Mouse (Mus musculus) central nervous system, embryonic 14 days (tissue): Measurements from ENCODE around the gene Mrpl51. TPM values are rescaled to one million over a fixed set of nuclear protein-coding genes. Genes with fewer than 3 reads are reported as not detected.

Experiments
- polyA plus RNA-seq: library from polyadenylated mRNA; depleted of rRNA; stranded (reverse); fragments of >200 nt; gene quantifications from 2 replicates; pipeline ENCODE4 v1.2.3, GENCODE M21; 2012; rRNA removed

Mrpl51 gene
- polyA plus RNA-seq, result 67.8 and 68.4 TPM in 2 replicates

DNA sequence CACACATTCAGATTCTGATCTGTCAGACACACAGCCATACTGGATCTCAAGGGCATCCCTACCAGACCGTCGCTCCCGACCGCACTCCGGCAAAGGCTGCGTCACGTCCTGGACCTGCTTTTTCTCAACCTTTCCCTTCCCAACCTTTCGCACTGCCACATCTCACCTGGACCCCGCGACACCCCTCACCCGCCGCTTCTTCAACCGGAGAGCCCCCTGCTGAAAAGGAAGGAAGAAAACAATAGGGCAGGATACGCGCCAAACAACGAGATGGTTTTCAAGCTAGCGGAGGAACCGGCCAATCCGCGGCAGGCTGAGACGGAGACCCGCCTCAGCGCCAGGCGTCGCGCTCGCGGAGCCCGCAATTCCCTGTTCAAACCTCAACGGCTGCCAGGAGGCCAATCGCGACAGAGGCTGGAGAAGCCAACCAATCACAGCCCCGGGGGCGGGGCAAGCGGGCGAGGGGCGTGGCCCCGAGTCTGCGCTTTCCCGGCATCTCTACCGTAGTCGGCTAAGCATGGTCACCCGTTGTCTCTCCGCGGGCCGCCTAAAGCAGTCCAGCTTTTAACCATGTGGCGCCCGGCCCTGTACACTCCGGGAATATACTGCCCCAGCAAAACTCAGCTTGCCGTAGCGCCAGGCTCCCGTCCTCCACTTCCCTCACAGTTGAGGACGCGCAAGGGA, at the start of gene Mrpl51, which contains the start of gene Ncapd2:
Gene Mrpl51 (plus strand): TSS at position 470 of the 684 bp plus-strand sequence.
Gene Ncapd2 (minus strand): TSS at position 370 of the 684 bp plus-strand sequence.

DNA sequence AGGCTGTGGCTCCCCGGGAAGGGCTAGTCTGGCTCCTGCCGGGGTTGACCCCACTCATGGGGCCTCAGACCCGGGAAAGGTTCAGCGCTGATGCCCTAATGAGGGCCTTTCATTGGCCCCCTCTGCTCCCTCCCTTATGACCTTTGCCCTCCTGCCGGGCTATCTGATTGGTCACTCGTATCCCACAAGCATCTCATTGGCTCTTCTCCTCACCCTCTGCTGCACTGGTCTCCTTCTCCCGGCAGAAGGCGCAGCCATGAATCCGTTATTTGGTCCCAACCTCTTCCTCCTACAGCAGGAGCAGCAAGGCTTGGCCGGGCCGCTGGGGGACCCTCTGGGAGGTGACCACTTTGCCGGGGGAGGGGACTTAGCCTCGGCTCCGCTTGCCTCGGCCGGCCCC, 46.6 kb upstream of the Mrpl51 start, which contains the start of gene Iffo1:
Gene Iffo1 (plus strand): TSS at position 241 of the 400 bp plus-strand sequence.

DNA sequence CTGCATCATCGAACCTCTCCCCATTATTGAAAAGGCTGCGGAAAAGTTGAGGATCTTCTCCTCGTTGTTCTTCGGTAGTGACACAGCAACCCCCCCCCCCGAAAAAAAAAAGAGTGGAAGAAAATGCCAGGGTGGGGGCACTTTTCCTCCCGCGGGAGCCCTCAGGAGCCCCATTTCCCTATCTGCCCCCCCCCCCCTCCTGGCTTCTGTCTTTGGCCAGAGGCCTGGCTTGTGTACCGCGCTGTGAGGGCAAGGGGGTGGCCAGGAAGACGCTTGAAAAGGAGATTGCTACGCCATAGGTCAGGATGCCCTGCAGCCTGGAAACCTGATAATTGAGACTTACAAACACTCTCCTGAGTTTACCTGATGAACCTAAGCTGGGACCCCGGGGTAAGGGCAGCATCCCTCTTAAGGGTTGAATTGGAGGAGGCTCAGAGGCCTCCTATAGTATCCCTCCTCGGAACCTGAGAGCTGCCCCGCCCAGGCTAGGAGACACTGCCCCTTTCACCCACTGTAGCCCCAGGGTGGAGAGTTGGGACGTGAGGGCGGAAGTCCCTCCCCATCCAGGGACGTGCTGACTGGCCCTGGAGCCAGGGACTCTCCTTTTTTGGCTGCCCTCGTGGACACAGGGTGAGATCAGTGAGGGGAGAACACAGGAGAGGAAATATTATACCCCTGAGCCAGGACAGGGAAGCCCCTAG, 25.4 kb upstream of the Mrpl51 start, which contains the start of gene Gapdh:
Gene Gapdh (minus strand): TSS at position 417 of the 701 bp plus-strand sequence.

DNA sequence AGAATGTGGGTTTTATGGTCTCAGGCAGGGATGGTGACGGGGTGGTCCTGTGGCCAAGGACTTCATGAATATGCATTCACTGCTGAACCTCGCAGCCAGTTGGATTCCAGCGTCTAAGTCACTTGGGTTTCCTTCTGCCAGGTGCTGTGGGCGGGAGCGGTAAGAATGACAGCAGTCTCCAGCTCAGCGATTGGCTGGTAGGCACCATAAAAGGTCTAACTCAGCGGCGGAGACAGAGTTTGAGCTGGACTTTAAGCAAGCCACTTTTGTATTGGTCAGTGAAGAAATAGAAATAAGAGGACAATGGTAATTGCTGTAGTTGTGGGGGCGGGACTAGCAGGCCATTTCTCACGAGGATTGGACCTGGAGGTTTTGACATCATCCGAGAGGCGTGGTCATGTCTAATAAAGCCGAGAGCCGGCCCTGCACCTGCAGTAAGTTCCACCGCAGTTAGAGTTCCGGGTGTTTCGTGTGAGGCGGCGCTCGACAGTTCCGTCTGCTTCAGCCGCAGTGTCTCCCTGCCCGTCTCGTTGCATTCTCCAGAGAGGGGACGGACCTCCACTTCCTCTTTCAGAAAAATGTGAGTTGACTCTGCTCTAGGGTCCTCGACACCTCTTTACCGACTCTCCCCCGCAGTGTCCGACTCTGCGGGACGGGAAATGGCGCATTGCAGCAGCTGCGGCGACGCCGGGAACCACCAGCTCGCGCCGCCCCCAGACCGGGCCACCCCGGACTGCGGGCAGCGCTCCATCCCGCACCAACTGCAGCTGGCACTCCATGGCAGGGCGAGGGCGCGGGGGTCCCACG, 23.8 kb downstream of the Mrpl51 start, which contains the start of gene Vamp1:
Gene Vamp1 (plus strand): TSS at position 404 of the 807 bp plus-strand sequence.

DNA sequence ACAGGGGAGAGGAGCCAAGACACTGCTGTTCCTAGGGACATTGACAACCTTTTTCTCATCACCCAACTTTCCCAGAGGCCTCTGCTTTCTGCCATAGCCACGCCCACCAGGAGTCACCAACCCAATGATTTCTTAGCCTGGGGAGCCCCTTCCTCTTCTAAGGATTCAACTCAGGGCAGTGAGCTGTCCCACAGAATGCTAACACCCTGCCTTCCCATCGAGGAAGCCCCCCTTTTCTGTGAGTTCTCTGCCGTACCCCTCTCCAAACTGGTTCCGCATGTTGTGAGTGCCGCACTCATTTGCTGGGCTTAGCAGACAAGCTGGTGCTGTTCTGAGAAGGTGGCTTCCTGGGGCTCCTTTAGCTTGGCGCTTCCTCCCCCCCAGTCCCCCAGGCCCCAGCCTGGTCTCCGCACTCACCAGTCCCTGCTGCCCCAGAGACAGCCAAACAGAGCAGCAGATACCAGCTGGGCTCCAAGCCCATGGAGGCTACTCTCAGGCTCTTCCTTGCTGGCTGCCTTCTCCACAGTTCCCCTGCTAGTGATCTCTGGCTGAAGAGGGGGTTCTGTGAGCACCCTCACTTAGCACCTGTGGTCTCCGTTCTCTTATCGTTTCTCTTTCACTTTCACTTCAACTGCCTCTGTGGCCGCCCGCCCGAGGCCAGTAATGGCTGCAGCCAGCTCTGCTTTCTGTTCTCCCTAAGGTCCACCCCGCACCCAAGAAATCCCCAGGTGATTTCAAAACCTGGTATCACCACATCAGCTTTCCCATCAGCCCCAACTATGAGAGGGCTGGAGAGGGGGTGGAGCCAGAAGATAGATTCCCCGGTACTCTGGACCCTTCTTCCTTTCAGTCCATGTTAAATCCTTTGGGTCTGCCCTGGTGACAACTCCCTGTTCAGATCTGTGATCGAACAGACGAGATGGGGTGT, 39.8 kb downstream of the Mrpl51 start, which contains the start of gene Tapbpl:
Gene Tapbpl (minus strand): TSS at position 744 of the 928 bp plus-strand sequence.

DNA sequence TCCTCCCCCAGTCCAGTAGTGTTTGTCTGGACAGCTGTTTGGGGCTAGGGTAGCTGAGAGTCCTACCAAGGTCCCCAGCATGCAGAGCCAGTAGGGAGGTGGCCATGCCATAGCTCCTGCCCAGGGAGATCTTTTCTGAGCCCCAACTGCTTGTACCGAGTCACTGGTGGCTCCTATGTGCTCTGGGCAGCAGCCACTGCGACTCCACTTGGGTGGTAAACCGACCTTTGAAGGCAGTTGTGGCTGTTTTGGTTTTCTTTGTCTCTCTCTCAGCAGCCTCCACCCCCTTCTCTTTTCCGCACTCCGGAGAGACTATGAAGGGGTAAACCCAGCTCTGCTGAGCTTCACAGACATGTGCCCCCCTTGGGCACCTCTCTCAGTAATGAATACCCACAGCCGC, 45.2 kb downstream of the Mrpl51 start, which contains the start of gene Cd27:
Gene Cd27 (minus strand): TSS at position 229 of the 400 bp plus-strand sequence.

Other genes starting within 250 kb of the Mrpl51 start
- gene Cops7a, start 226.3 kb upstream of the Mrpl51 start, polyA plus RNA-seq, result 135 and 153 TPM in 2 replicates
- gene Pianp, start 195.1 kb upstream of the Mrpl51 start, polyA plus RNA-seq, result 36.3 and 46.5 TPM in 2 replicates
- 104 and 109 TPM in 2 replicates for gene Zfp384, start 182.7 kb upstream of the Mrpl51 start, polyA plus RNA-seq
- gene Ing4, start 152.0 kb upstream of the Mrpl51 start, polyA plus RNA-seq, result 150 and 154 TPM in 2 replicates
- 33.4 and 35.8 TPM in 2 replicates for gene Acrbp, start 142.1 kb upstream of the Mrpl51 start, polyA plus RNA-seq
- gene Lpar5, start 123.9 kb upstream of the Mrpl51 start, polyA plus RNA-seq, result 0.57 and 1.2 TPM in 2 replicates
- gene Chd4, start 95.8 kb upstream of the Mrpl51 start, polyA plus RNA-seq, result 123 and 129 TPM in 2 replicates
- gene Nop2, start 59.9 kb upstream of the Mrpl51 start, polyA plus RNA-seq, result 41.9 and 42.5 TPM in 2 replicates
- gene Iffo1, start 46.6 kb upstream of the Mrpl51 start, polyA plus RNA-seq, result 30.9 and 37.7 TPM in 2 replicates
- gene Gapdh, start 25.3 kb upstream of the Mrpl51 start, polyA plus RNA-seq, result 2,744 and 3,766 TPM in 2 replicates
- gene Ncapd2, start 100 bp upstream of the Mrpl51 start, polyA plus RNA-seq, result 207 and 239 TPM in 2 replicates
- 21.0 and 25.2 TPM in 2 replicates for gene Vamp1, start 23.8 kb downstream of the Mrpl51 start, polyA plus RNA-seq
- gene Tapbpl, start 40.1 kb downstream of the Mrpl51 start, polyA plus RNA-seq, result 2.4 and 3.3 TPM in 2 replicates
- gene Cd27, start 45.2 kb downstream of the Mrpl51 start, polyA plus RNA-seq, result 0.21 and 0.28 TPM in 2 replicates
- 0.04 TPM in 1 of 2 replicates, not detected in the other for gene Tuba3a, start 94.2 kb downstream of the Mrpl51 start, polyA plus RNA-seq
- gene Ltbr, start 122.1 kb downstream of the Mrpl51 start, polyA plus RNA-seq, result 11.7 and 18.6 TPM in 2 replicates
- 0.36 and 0.73 TPM in 2 replicates for gene Scnn1a, start 128.9 kb downstream of the Mrpl51 start, polyA plus RNA-seq
- 18.5 and 32.1 TPM in 2 replicates for gene Tnfrsf1a, start 157.6 kb downstream of the Mrpl51 start, polyA plus RNA-seq
- gene Plekhg6, start 189.0 kb downstream of the Mrpl51 start, polyA plus RNA-seq, result 0.06 and 0.21 TPM in 2 replicates